Mouse (Mus musculus) heart, adult 2 months (tissue): ENCODE measurements at regions not wholly inside any gene's neighbourhood (a gene's known extent, or its start where the extent isn't known, plus 50 kb on each side); places are given as distances from the start of the nearest gene placed in this dataset.

Source experiments
- DNase-seq, 2 experiments: peaks; one replicate each; pipeline ENCODE4 v3.0.0; 2021
- H3K27ac ChIP-seq: fragments of 200-600 bp; 2 replicates; pipeline ENCODE4 v1.8.1; 2022
- H3K27me3 ChIP-seq: fragments of 200-500 bp; 2 replicates; pipeline ENCODE4 v1.6.1; 2012; ENCODE audit warnings: mild to moderate bottlenecking, low read length, inconsistent platforms, mixed read lengths; ENCODE audit not compliant: control insufficient read depth, insufficient read depth
- H3K36me3 ChIP-seq: fragments of 200-500 bp; 2 replicates; pipeline ENCODE4 v1.6.1; 2012; ENCODE audit warnings: low read length, inconsistent platforms; ENCODE audit not compliant: control insufficient read depth, insufficient read depth
- H3K4me1 ChIP-seq: fragments of 200-500 bp; 2 replicates; pipeline ENCODE4 v1.6.1; 2011; ENCODE audit warnings: low read length; ENCODE audit not compliant: control insufficient read depth, insufficient read depth
- H3K4me3 ChIP-seq: fragments of 200-600 bp; 2 replicates; pipeline ENCODE4 v1.8.1; 2022
- H3K79me2 ChIP-seq: fragments of 200-500 bp; replicated peaks from 2 replicates; pipeline ENCODE4 v1.6.1; 2012; ENCODE audit warnings: mild to moderate bottlenecking, inconsistent platforms, low read length, moderate library complexity, mixed read lengths; ENCODE audit not compliant: control insufficient read depth, insufficient read depth
- H3K9ac ChIP-seq: fragments of 200-500 bp; 2 replicates; pipeline ENCODE4 v1.6.1; 2012; ENCODE audit warnings: low read depth, mild to moderate bottlenecking, control low read depth, inconsistent platforms, low read length, mixed read lengths
- CTCF ChIP-seq: fragments of 200-600 bp; IDR thresholded peaks from 2 replicates; pipeline ENCODE4 v1.8.1; 2022; ENCODE audit warnings: antibody characterized with exemption, mild to moderate bottlenecking, moderate library complexity
- EP300 ChIP-seq: fragments of 200-500 bp; IDR thresholded peaks from 2 replicates; pipeline ENCODE4 v1.6.1; 2011; ENCODE audit warnings: low read depth, low read length, control low read depth; ENCODE audit not compliant: insufficient read depth
- POLR2A ChIP-seq: fragments of 200-500 bp; IDR thresholded peaks from 2 replicates; pipeline ENCODE4 v1.6.1; 2011; ENCODE audit warnings: mild to moderate bottlenecking, low read depth, low read length, control low read depth; ENCODE audit not compliant: insufficient read depth
- WGBS: fragments of 180-500 bp; shearing (Covaris S2); methylation state at CpG from one replicate; pipeline ENCODE4 v1.1.7; 2018; 5-methylcytosine and 5-hydroxymethylcytosine counted together
- intact Hi-C: fragments of 180-260 bp; cut with DNase I; formaldehyde crosslinking; loops from one replicate; pipeline ENCODE4 v1.15.1; 2025

- Histone ChIP-seq H3K27me3 (no peaks in the 10 kb centered on the region), H3K9ac (no peak overlapping the region), H3K27ac (no peak overlapping the region), H3K36me3 (no peaks in the 10 kb centered on the region), H3K4me3 (no peak overlapping the region), H3K4me1 (no peaks in the 10 kb centered on the region), H3K79me2 (no peaks in the 10 kb centered on the region)
- 81% methylated on average over 4 of the region's 4 CpGs for WGBS
- TF ChIP-seq POLR2A (no peak), CTCF (no peak), EP300 (no peak)
- DNase-seq, result no peak
- intact Hi-C loops, result no loop called here
Measured at GRCm38 (mm10) chr6:49961166-49961565, 138.7 kb downstream of the Npy start.

GRCm38 (mm10) chr6:49965944-49966545, 143.5 kb downstream of the Npy start:
- H3K4me3 ChIP-seq, result no peak overlapping the region
- TF ChIP-seq POLR2A, result no peak
- no peak for TF ChIP-seq EP300
- TF ChIP-seq CTCF, result no peak
- no peaks in the 10 kb centered on the region for H3K27me3 ChIP-seq
- H3K4me1 ChIP-seq, result no peaks in the 10 kb centered on the region
- H3K9ac ChIP-seq, result no peak overlapping the region
- intact Hi-C loops, result no loop called here
- H3K79me2 ChIP-seq, result no peaks in the 10 kb centered on the region
- WGBS, result 78% methylated on average over 5 of the region's 5 CpGs
- no peaks in the 10 kb centered on the region for H3K36me3 ChIP-seq
- H3K27ac ChIP-seq, result no peak overlapping the region
- no peak for DNase-seq

DNA sequence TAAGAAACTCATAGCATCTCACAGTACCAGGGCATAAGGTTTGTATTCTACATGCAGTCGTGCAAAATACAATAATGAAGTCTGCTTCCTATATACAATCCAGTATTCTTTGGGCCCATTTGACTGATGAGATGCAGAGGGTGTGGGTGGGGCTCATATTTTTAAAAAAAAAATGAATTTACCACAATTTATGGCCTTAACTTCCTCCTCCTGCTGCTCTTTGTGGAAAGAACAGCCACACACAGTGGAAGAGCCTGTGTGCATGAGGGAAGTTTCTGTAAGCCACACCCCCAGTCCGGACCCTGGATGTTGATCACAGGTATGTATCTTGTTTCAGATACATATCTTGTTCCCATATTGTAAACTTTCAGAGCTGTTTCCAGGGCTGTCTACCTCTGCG, 143.5 kb upstream of the Mpp6 start:
- no peak for DNase-seq
- Histone ChIP-seq H3K27ac (no peak overlapping the region), H3K79me2 (no peaks in the 10 kb centered on the region), H3K9ac (no peak overlapping the region), H3K27me3 (no peaks in the 10 kb centered on the region), H3K36me3 (no peaks in the 10 kb centered on the region), H3K4me3 (no peak overlapping the region), H3K4me1 (no peaks in the 10 kb centered on the region)
- 86% methylated on average over 3 of the region's 3 CpGs for WGBS
- no peak for TF ChIP-seq EP300
- TF ChIP-seq POLR2A, result no peak
- TF ChIP-seq CTCF, result no peak
- intact Hi-C loops, result no loop called here

DNA sequence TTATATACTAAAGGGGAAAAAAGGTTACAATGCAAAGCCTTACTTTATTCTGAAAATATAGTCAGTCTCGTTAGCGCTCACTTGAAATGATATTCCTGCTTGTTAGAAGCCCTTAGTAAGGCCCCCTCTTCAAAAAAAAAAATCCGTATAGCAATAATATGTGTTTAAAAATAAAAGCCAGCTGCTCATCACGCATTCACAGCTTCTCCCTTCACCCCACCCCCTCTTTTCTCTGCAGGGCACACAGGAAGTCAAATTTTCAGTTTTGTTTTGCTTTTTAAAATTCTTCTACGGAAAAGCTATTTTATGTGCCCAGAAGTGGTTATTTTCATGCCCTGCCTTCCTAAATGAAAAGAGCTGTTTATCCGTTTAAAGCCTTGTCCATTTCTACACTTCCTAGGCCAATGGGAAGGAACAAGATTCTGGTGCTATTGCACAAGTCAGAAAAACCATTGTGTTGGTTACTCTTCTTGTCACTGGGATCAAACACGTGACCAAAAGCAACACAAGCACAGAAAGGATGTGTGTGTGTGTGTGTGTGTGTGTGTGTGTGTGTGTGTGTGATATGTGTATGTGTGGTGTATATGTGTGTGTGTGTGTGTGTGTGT, 136.7 kb upstream of the Mpp6 start:
- no peak overlapping the region for H3K9ac ChIP-seq
- no peak for TF ChIP-seq CTCF
- no peak for TF ChIP-seq POLR2A
- TF ChIP-seq EP300, result no peak
- no peak overlapping the region for H3K4me3 ChIP-seq
- H3K27me3 ChIP-seq, result no peaks in the 10 kb centered on the region
- no peaks in the 10 kb centered on the region for H3K4me1 ChIP-seq
- WGBS, result 60% methylated on average over 7 of the region's 7 CpGs
- no peaks in the 10 kb centered on the region for H3K79me2 ChIP-seq
- H3K36me3 ChIP-seq, result no peaks in the 10 kb centered on the region
- DNase-seq, result no peak
- no peak overlapping the region for H3K27ac ChIP-seq
- intact Hi-C loops, result no loop called here

DNA sequence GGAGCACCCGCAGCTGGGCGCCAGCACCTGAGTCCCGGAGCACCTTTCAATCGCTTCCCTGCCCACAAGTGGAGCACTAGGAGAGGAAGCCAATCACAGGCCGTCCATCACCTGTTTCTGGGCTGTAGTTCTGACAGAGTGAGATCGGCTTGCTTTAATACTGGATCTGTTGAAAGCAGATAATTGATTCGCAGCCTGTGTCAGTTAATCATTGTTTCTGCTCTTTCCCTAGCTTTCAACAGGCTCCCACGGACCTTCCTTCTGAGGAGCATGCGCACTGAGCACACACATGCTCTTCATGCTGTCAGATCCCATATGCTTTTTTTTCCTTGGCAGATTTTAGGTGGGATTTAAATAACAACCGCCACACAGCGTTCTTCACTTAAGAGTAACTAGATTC, 132.3 kb upstream of the Mpp6 start:
- DNase-seq, result no peak
- intact Hi-C loops, result no loop called here
- H3K36me3 ChIP-seq, result no peaks in the 10 kb centered on the region
- no peak overlapping the region for H3K4me3 ChIP-seq
- H3K4me1 ChIP-seq, result no peaks in the 10 kb centered on the region
- no peak overlapping the region for H3K27ac ChIP-seq
- no peaks in the 10 kb centered on the region for H3K27me3 ChIP-seq
- H3K79me2 ChIP-seq, result no peaks in the 10 kb centered on the region
- 73% methylated on average over 11 of the region's 11 CpGs for WGBS
- H3K9ac ChIP-seq, result no peak overlapping the region
- TF ChIP-seq EP300 (no peak), POLR2A (no peak), CTCF (no peak)

- TF ChIP-seq CTCF (no peak), POLR2A (no peak), EP300 (no peak)
- Histone ChIP-seq H3K36me3 (no peaks in the 10 kb centered on the region), H3K9ac (no peak overlapping the region), H3K4me1 (no peaks in the 10 kb centered on the region; the same call in 1 of the 2 replicates), H3K4me3 (no peak overlapping the region), H3K79me2 (no peaks in the 10 kb centered on the region), H3K27ac (no peak overlapping the region), H3K27me3 (no peaks in the 10 kb centered on the region)
- 55% methylated on average over 4 of the region's 4 CpGs for WGBS
- intact Hi-C loops, result no loop called here
- DNase-seq, result no peak
Measured at GRCm38 (mm10) chr6:49983740-49984139, 126.3 kb upstream of the Mpp6 start.
